Mouse (Mus musculus): ENCODE data around the gene Bdh1. TPM values are rescaled to one million over a fixed set of nuclear protein-coding genes. Genes with fewer than 3 reads are reported as not detected.

The Bdh1 gene
- total RNA-seq, 2 experiments from 2014 or later: 1.8 to 2.9 TPM

DNA sequence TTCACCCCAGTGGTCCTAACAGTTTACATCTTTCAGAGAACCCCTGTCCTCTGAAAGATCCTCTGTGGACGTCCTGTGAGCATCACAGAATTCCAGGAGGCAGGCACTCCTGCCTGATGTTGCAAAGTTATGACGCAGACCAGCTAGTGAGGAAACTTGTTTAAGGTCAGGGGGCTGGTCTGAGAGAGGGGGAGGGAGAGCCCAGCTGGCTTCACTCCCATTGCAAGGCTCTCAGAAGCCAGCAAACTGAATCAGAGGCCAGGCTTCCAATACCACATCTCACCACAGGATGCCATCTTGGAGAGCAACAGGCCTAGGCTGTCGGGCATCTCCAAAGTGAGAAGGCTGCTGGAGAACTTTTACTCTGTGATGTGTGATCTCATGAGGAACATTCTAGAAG, 78.5 kb downstream of the Bdh1 start:
- DNase-seq (ENCODE audit: low spot score in 2 of 2): no peak

DNA sequence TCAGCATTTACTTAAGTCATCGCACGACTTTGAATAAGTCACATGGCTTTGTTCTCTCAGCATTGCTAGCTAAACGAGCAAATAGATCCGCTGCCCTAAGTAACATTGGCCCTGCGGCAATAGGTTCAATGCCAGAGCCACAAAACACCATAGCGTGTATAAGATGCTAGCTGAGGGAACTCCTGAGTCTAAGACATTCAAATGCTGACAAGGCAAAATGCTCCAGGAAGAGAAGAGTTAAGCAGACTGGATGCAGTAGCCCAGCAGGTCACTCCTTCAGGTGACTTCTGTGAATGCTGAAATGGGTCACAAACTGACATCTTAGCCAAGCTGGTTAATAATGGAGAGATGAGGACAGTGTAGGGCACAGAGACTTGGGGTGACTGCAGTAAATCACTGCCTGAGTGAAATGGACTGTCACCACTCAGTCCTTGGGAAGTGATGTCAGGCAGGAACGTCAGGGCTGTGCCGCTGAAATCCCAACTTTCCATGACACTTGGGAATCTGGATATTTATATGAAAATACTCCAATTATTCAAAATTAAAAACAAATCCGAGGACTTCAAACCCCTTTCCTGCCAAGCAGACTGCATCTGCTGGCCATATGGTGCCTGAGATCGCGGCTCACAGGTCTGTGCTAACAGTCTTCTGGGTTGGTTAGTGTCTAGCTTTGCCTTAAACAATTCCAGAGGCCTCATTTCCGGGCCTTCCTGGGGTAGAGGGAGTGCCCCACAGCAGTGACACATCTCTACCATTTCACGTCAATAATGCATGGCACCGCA, 79.1 kb downstream of the Bdh1 start:
- no peak for DNase-seq (ENCODE audit: low spot score in 2 of 2)

DNA sequence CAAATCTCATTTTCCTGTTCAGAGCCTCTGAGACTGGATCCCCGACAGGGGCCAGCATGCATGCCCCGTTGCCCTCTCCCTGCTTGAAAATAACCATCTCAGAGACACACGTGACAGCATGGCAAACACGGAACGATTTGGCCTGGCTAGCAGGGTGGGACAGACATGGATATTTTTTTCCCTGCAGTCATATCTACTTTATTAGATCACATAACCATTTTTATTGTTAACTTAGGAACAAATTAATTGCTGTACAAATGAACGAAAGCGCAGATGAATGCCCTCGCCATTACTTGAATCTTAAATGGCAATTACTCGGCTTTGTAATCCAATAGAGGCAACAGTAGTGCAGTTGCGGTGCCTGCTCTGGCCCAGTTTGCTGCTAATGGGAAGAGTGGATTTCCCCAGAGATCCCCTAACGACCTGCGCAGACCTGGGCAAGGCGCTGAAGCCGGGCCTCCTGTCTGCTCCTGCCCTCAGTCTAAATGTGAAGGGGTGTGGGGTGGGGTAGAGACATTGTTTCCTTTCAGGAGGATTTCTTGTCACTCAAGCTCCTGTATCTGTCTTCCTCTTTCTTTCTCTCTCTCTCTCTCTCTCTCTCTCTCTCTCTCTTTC, 79.8 kb downstream of the Bdh1 start:
- DNase-seq (ENCODE audit: low spot score in 2 of 2): no peak

DNA sequence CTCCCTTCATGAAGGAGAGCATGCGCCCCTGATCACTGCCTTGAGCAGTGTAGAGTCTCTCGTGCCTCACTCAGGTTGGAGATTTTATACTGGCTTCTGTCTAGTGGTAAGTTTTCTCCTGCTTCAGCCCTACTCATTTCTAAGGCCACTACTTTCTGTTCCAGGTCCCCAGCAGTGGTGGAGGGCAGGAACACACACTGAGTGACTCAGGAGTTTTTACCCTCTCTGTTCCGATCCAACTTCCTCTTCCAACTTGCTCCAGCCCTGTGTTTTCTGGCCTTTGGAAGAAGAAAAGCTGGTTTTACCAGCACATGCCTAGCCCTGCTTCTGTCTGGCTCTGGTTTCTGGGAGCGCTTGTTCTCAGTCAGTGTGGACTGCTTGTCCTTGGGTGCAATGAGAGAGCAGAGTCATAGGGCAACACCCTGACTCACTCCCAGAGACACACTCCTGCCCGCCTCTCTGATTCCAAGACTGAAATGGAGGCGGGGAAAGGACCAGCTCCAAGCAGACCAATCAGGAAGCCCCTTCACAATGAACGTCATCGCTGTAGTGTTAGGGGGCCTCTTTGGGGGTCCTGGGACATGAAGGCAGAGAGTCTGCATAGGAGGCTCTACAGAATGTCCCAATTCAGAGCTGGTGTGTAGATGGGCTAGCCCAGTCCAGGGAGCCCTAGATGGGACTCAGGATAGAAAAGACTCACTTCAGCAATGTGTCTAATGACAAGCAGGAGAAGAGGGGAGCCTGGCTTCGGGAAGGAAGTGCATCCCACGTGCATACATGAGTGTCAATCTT, 84.8 kb downstream of the Bdh1 start:
- no peak for DNase-seq (ENCODE audit: low spot score in 2 of 2)

DNA sequence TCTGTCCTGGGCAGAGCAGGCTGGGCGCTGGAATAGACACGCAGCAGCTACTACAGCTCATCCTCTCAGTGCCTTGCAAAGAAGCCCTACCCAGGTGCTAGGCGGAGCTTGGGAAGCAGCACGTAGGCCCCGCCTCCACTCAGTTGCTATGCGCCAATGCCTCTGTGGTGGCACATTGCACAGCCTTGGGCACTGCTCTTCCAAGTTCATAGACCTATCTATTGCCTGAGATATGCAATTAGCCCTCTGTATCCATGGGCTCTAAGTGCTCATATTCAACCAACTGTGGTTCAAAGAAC, 85.3 kb downstream of the Bdh1 start:
- no peak for DNase-seq (ENCODE audit: low spot score in 2 of 2)

DNA sequence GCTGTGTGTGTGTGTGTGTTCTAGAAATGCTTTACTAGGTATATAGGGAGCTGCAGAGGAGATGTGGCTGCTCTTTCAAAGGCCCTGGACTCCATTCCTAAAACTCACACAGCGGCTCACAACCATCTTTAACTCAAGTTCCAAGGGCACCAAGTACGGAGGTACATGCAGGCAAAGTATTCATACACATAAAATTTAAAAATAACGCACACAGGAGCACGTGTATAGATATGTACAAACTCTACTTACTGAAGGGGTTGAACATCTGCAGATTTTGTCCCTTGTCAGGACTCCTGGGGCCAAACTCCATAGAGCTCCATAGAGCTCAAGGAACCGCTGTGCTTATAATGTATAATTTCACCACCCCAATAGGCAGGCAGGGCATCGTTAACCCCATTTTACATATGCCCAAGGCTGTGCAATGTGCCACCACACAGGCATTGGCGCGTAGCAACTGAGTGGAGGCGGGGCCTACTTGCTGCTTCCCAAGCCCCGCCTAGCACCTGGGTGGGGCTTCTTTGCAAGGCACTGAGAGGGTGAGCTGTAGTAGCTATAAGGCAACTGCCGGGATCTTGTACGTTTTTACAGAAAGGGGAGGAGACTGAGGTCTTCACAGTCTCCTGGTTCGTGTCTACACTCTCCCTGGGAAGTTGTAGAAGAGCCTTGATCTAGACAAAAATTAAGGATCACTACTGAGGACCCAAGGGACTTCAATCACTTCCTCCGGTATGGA, 85.9 kb downstream of the Bdh1 start:
- no peak for DNase-seq (ENCODE audit: low spot score in 2 of 2)

Other genes starting within 250 kb of the Bdh1 start
- 10 to 100 TPM; 30.5 to 34.3 TPM for gene Acap2, start 221.0 kb upstream of the Bdh1 start, total RNA-seq (2021)
- 10 to 100 TPM; 84.9 to 87.3 TPM for gene Ppp1r2, start 147.0 kb upstream of the Bdh1 start, total RNA-seq (2021)
- gene Apod, start 107.5 kb upstream of the Bdh1 start, total RNA-seq (2021): 10 to 100 TPM in 1 of 2 experiments, 1 to 10 TPM in 1; 9.1 to 15.5 TPM
- gene Dlg1, start 241.2 kb downstream of the Bdh1 start, total RNA-seq (2021): 10 to 100 TPM; 44.2 to 48.5 TPM